Mouse (Mus musculus) forebrain, embryonic 13.5 days (tissue): ENCODE measurements at regions not wholly inside any gene's neighbourhood (a gene's known extent, or its start where the extent isn't known, plus 50 kb on each side); places are given as distances from the start of the nearest gene placed in this dataset.
A peak's percentile ranks its signal among the peaks of the same experiment; 100 is the strongest.

Experiments used
- ATAC-seq: fragments of 200-750 bp; cut with Nextera tagmentation; 2 replicates; pipeline ENCODE4 v1.8.0; 2017
- H3K27ac ChIP-seq: fragments of 300-500 bp; sonication (generic); 2 replicates; pipeline ENCODE4 v1.5.1; 2015; ENCODE audit warnings: inconsistent platforms, mild to moderate bottlenecking, moderate library complexity
- H3K27me3 ChIP-seq: fragments of 300-500 bp; sonication (generic); 2 replicates; pipeline ENCODE4 v1.6.1; 2015; ENCODE audit warnings: mild to moderate bottlenecking, inconsistent platforms
- H3K36me3 ChIP-seq: fragments of 300-500 bp; sonication (generic); 2 replicates; pipeline ENCODE4 v1.6.1; 2015; ENCODE audit warnings: mild to moderate bottlenecking, inconsistent platforms; ENCODE audit not compliant: poor library complexity, severe bottlenecking
- H3K4me1 ChIP-seq: fragments of 300-500 bp; sonication (generic); 2 replicates; pipeline ENCODE4 v1.6.1; 2015; ENCODE audit warnings: inconsistent platforms
- H3K4me2 ChIP-seq: fragments of 300-500 bp; sonication (generic); 2 replicates; pipeline ENCODE4 v1.6.1; 2015; ENCODE audit warnings: inconsistent platforms, mild to moderate bottlenecking, moderate library complexity
- H3K4me3 ChIP-seq: fragments of 300-500 bp; sonication (generic); 2 replicates; pipeline ENCODE4 v1.5.1; 2015; ENCODE audit warnings: mild to moderate bottlenecking, inconsistent platforms
- H3K9ac ChIP-seq: fragments of 300-500 bp; sonication (generic); 2 replicates; pipeline ENCODE4 v1.6.1; 2015; ENCODE audit warnings: mild to moderate bottlenecking, inconsistent platforms
- H3K9me3 ChIP-seq: fragments of 300-500 bp; sonication (generic); replicated peaks from 2 replicates; pipeline ENCODE4 v1.6.1; 2016; ENCODE audit warnings: inconsistent platforms
- WGBS: fragments of 180-500 bp; shearing (Covaris S2); methylation state at CpG from one replicate; pipeline ENCODE4 v1.1.7; 2015; 5-methylcytosine and 5-hydroxymethylcytosine counted together

- Histone ChIP-seq H3K9me3 (no peaks in the 10 kb centered on the region), H3K27me3 (no peaks in the 10 kb centered on the region), H3K9ac (no peak overlapping the region), H3K4me1 (no peaks in the 10 kb centered on the region), H3K36me3 (no peaks in the 10 kb centered on the region), H3K4me3 (no peak overlapping the region), H3K27ac (no peak overlapping the region), H3K4me2 (no peak overlapping the region)
- ATAC-seq = no peak
Observed at GRCm38 (mm10) chr15:62825586-62825985, 1019.4 kb downstream of the Gsdmc2 start.

- no peak overlapping the region for H3K4me3 ChIP-seq
- no peaks in the 10 kb centered on the region for H3K4me1 ChIP-seq
- WGBS = 75% methylated on average over 1 of the region's 1 CpGs
- ATAC-seq = no peak
- H3K27me3 ChIP-seq = no peaks in the 10 kb centered on the region
- H3K9me3 ChIP-seq = no peaks in the 10 kb centered on the region
- no peak overlapping the region for H3K4me2 ChIP-seq
- no peaks in the 10 kb centered on the region for H3K36me3 ChIP-seq
- H3K9ac ChIP-seq = no peak overlapping the region
- H3K27ac ChIP-seq = no peak overlapping the region
Observed at GRCm38 (mm10) chr15:62823861-62824518, 1021.0 kb downstream of the Gsdmc2 start.

- no peak for ATAC-seq
- H3K27me3 ChIP-seq = no peaks in the 10 kb centered on the region
- no peaks in the 10 kb centered on the region for H3K36me3 ChIP-seq
- H3K9ac ChIP-seq = no peak overlapping the region
- H3K4me3 ChIP-seq = no peak overlapping the region
- no peak overlapping the region for H3K27ac ChIP-seq
- no peaks in the 10 kb centered on the region for H3K4me1 ChIP-seq
- no peaks in the 10 kb centered on the region for H3K9me3 ChIP-seq
- H3K4me2 ChIP-seq = no peak overlapping the region
Observed at GRCm38 (mm10) chr15:62822305-62822704, 1022.7 kb downstream of the Gsdmc2 start.

DNA sequence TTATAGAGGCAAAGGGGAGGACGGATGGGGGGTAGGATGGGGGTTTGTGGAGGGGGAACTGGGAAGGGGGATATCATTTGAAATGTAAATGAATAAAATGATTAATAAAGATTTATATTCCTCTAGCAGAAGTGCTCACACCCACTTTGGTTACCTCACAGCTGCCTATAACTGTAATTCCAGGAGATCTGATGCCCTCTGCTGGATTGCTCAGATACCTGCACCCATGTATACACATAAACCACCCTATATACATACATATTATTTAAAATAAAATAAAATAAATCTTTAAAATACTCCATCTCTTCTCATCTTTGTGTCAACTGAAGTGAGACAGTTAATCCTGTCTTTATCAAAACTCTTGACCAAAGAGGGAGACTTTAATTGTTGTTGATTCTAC is 1031.9 kb downstream of the Gsdmc2 start:
- Histone ChIP-seq H3K9me3 (no peaks in the 10 kb centered on the region), H3K4me3 (no peak overlapping the region), H3K27me3 (no peaks in the 10 kb centered on the region), H3K4me2 (no peak overlapping the region), H3K36me3 (no peaks in the 10 kb centered on the region), H3K9ac (no peak overlapping the region), H3K27ac (no peak overlapping the region), H3K4me1 (no peaks in the 10 kb centered on the region)
- ATAC-seq = no peak
- WGBS = 89% methylated on average over 1 of the region's 1 CpGs

DNA sequence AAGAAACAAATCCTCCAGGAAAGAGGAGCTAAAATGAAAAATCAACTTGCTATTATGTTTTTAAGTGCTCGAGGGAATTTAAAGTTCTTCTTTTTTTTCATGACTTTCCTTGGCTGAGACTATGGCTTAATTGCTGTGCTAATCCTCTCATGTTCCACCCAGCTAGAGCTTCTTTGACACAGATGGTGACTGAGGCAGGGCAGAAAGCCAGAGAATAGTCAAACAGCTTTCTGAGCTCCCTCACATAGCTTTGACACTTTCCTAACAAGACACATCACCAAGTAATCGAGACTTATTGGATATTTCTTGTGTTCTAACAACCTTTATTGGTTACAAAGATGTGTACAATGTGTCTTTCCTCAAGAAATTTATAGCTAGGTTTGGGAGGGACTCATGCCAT is 1033.0 kb downstream of the Gsdmc2 start:
- H3K4me1 ChIP-seq = no peaks in the 10 kb centered on the region
- ATAC-seq = peak; percentile 67; the same call in 1 of the 2 replicates
- H3K27ac ChIP-seq = no peak overlapping the region
- no peak overlapping the region for H3K4me3 ChIP-seq
- H3K9me3 ChIP-seq = no peaks in the 10 kb centered on the region
- H3K27me3 ChIP-seq = no peaks in the 10 kb centered on the region
- WGBS = 32% methylated on average over 2 of the region's 2 CpGs
- no peaks in the 10 kb centered on the region for H3K36me3 ChIP-seq
- no peak overlapping the region for H3K9ac ChIP-seq
- no peak overlapping the region for H3K4me2 ChIP-seq

DNA sequence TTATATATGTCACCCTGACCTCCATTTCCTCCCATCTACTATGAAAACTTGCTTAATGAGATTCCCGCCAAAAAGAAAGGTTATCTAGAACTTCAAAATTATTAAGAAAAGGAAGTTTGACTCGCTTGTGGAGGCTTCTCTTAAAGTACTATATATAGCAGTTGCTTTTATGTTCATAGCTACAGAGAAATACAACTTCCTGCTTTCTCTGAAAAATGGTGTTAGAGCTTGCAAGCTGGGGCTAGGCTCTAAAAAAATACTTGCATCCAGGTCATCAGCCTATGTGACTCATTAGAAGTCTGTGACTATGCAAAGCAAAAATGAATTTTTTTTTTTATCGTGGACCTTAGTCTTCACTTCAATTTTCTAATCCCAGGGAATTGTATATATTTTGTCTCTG is 1035.7 kb downstream of the Gsdmc2 start:
- H3K27me3 ChIP-seq = no peaks in the 10 kb centered on the region
- H3K4me2 ChIP-seq = no peak overlapping the region
- H3K9me3 ChIP-seq = no peaks in the 10 kb centered on the region
- WGBS = 88% methylated on average over 3 of the region's 3 CpGs
- no peak overlapping the region for H3K27ac ChIP-seq
- no peak overlapping the region for H3K4me3 ChIP-seq
- H3K9ac ChIP-seq = no peak overlapping the region
- ATAC-seq = no peak
- H3K4me1 ChIP-seq = no peaks in the 10 kb centered on the region
- no peaks in the 10 kb centered on the region for H3K36me3 ChIP-seq

- no peak for ATAC-seq
- Histone ChIP-seq H3K9ac (no peak overlapping the region), H3K36me3 (no peaks in the 10 kb centered on the region), H3K27ac (no peak overlapping the region), H3K4me2 (no peak overlapping the region), H3K4me3 (no peak overlapping the region), H3K4me1 (no peaks in the 10 kb centered on the region), H3K9me3 (no peaks in the 10 kb centered on the region), H3K27me3 (no peaks in the 10 kb centered on the region)
- WGBS = 94% methylated on average over 4 of the region's 4 CpGs
Observed at GRCm38 (mm10) chr15:62808087-62808808, 1036.7 kb downstream of the Gsdmc2 start.

GRCm38 (mm10) chr15:62807364-62807763 is 1037.6 kb downstream of the Gsdmc2 start:
- Histone ChIP-seq H3K4me2 (no peak overlapping the region), H3K9ac (no peak overlapping the region), H3K4me3 (no peak overlapping the region), H3K36me3 (no peaks in the 10 kb centered on the region), H3K27me3 (no peaks in the 10 kb centered on the region), H3K27ac (no peak overlapping the region), H3K4me1 (no peaks in the 10 kb centered on the region), H3K9me3 (no peaks in the 10 kb centered on the region)
- WGBS = 88% methylated on average over 1 of the region's 1 CpGs
- no peak for ATAC-seq

DNA sequence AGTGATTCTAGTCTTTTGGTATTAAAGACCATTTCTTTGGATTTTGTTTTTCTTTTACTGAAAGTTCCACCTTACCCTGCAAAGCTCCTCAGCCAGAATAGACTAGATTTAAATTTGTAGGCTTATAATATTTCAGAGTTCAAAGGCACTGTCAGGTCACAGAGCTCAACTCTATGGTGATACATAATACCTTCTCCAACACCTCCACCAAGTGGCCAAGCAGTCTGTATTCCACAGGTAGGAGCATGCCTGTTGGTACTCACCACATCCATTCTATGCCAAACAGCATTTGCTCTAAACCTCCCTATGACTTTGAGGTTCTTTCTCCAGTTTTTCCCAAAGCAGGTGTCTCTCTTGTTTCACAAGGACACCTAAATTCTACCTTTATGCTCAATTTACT is 1042.2 kb downstream of the Gsdmc2 start:
- ATAC-seq = no peak
- Histone ChIP-seq H3K4me1 (no peaks in the 10 kb centered on the region), H3K36me3 (no peaks in the 10 kb centered on the region), H3K27me3 (no peaks in the 10 kb centered on the region), H3K4me2 (no peak overlapping the region), H3K9ac (no peak overlapping the region), H3K9me3 (no peaks in the 10 kb centered on the region), H3K4me3 (no peak overlapping the region), H3K27ac (no peak overlapping the region)

GRCm38 (mm10) chr15:62798731-62799130 is 1046.2 kb downstream of the Gsdmc2 start:
- 81% methylated on average over 4 of the region's 4 CpGs for WGBS
- no peak for ATAC-seq
- Histone ChIP-seq H3K4me1 (no peaks in the 10 kb centered on the region), H3K36me3 (no peaks in the 10 kb centered on the region), H3K4me2 (no peak overlapping the region), H3K9ac (no peak overlapping the region), H3K27ac (no peak overlapping the region), H3K27me3 (no peaks in the 10 kb centered on the region), H3K4me3 (no peak overlapping the region), H3K9me3 (no peaks in the 10 kb centered on the region)

DNA sequence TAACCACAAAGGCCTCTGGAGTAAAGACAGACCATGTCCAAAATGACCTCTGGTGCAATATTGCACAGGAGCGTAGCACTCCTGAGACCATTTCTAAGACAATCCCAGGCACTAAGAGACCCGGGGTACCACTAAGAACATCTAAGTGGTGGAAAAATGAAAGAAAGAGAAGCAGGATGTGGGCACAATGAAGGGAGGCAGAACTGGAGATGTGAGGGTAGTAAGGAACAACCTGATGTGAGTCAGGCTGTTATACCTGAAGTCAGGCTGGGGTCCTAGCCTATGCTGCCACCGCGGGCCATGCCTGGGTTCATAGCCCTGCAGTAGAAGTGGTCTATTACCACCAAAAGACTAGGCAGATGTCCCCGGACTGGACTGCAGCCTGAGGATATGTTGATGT is 1051.4 kb downstream of the Gsdmc2 start:
- H3K4me1 ChIP-seq = no peaks in the 10 kb centered on the region
- H3K27ac ChIP-seq = no peak overlapping the region
- no peak overlapping the region for H3K4me2 ChIP-seq
- H3K9me3 ChIP-seq = no peaks in the 10 kb centered on the region
- WGBS = 96% methylated on average over 5 of the region's 5 CpGs
- no peak overlapping the region for H3K4me3 ChIP-seq
- H3K36me3 ChIP-seq = no peaks in the 10 kb centered on the region
- H3K27me3 ChIP-seq = no peaks in the 10 kb centered on the region
- H3K9ac ChIP-seq = no peak overlapping the region
- ATAC-seq = no peak

GRCm38 (mm10) chr15:62792084-62792483 is 1052.9 kb downstream of the Gsdmc2 start:
- H3K9ac ChIP-seq = no peak overlapping the region
- H3K4me2 ChIP-seq = no peak overlapping the region
- no peak overlapping the region for H3K27ac ChIP-seq
- no peaks in the 10 kb centered on the region for H3K36me3 ChIP-seq
- no peaks in the 10 kb centered on the region for H3K4me1 ChIP-seq
- WGBS = 88% methylated on average over 1 of the region's 1 CpGs
- H3K4me3 ChIP-seq = no peak overlapping the region
- no peaks in the 10 kb centered on the region for H3K27me3 ChIP-seq
- no peaks in the 10 kb centered on the region for H3K9me3 ChIP-seq
- ATAC-seq = no peak

- H3K4me1 ChIP-seq = no peaks in the 10 kb centered on the region
- H3K27me3 ChIP-seq = no peaks in the 10 kb centered on the region
- no peak for ATAC-seq
- H3K36me3 ChIP-seq = no peaks in the 10 kb centered on the region
- no peak overlapping the region for H3K4me3 ChIP-seq
- no peaks in the 10 kb centered on the region for H3K9me3 ChIP-seq
- no peak overlapping the region for H3K27ac ChIP-seq
- H3K9ac ChIP-seq = no peak overlapping the region
- no peak overlapping the region for H3K4me2 ChIP-seq
- 87% methylated on average over 2 of the region's 2 CpGs for WGBS
Observed at GRCm38 (mm10) chr15:62787753-62788152, 1057.2 kb downstream of the Gsdmc2 start.
